Mouse (Mus musculus): ENCODE measurements around the gene Acads. TPM values are rescaled to one million over a fixed set of nuclear protein-coding genes. Genes with fewer than 3 reads are reported as not detected.
A peak's percentile ranks its signal among the peaks of the same experiment; 100 is the strongest.

The Acads gene
- polyA plus RNA-seq, 1 experiment from 2014 or later = 18.8 TPM

- DNase-seq (ENCODE audit: low spot score) (no peak), ATAC-seq (no peak)
- Histone ChIP-seq H3K27ac (ENCODE audit: low read depth, low read length) (no peak overlapping the region), H3K9me3 (replicated peaks; ENCODE audit: control insufficient read depth, low read length) (no peaks in the 10 kb centered on the region), H3K36me3 (ENCODE audit: control insufficient read depth, insufficient read depth, low read length) (peaks cover 60% of the 10 kb centered on the region), H3K4me1 (ENCODE audit: control insufficient read depth, insufficient read depth, low read length) (no peaks in the 10 kb centered on the region; the same call in none of the 2 replicates), H3K4me3 (ENCODE audit: low read depth, low read length) (no peak overlapping the region), H3K9ac (ENCODE audit: low read length) (no peak overlapping the region), H3K27me3 (replicated peaks; ENCODE audit: control insufficient read depth, insufficient read depth, low read length) (no peaks in the 10 kb centered on the region), H3K4me2 (ENCODE audit: low read length) (no peak overlapping the region)
- 90% methylated on average over 6 of the region's 6 CpGs for WGBS
These were observed 27.0 kb upstream of the Acads start for GRCm38 (mm10) chr5:115145976-115146746.

DNA sequence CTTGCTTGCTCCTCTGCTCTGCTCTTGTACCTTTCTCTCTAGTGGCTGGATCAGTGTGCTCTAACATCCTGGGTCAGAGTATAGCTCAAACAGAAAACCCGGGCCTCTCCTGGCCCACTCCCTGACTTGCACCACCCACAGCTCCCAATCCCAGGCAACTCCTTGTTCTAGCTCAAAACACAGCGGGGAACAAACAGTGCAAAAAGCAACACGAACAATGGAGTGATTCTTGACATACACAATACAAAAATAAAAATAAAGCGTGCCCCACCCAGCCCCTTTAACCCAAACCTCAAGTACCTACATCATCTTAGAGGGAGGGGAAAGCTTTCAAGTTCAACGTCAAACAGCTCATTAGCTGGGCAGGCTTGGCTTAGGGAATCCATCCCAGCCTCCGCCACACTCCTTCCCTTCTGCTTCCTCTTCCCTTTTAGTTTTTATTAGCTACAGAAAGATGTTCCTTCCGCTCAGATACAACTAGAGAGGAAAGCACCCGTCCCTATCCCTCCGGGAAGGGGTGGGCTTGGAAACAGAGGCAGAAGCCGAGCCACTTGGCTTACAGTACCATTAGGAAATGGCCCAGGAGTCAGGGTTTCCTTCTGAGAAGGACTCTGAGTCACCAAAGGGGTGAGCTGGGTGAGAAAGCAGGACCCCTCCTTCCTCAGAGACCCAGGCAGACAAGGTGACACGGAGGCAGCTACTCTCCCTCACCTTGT is 26.3 kb upstream of the Acads start:
- peaks cover 53% of the 10 kb centered on the region for H3K36me3 ChIP-seq (ENCODE audit: control insufficient read depth, insufficient read depth, low read length)
- WGBS = 74% methylated on average over 11 of the region's 11 CpGs
- no peaks in the 10 kb centered on the region; the same call in none of the 2 replicates for H3K4me1 ChIP-seq (ENCODE audit: control insufficient read depth, insufficient read depth, low read length)
- no peaks in the 10 kb centered on the region for H3K27me3 ChIP-seq (replicated peaks; ENCODE audit: control insufficient read depth, insufficient read depth, low read length)
- no peaks in the 10 kb centered on the region for H3K9me3 ChIP-seq (replicated peaks; ENCODE audit: control insufficient read depth, low read length)
- ATAC-seq (no peak), DNase-seq (ENCODE audit: low spot score) (no peak)
- H3K4me3 ChIP-seq (ENCODE audit: low read depth, low read length) = no peak overlapping the region
- no peak overlapping the region for H3K9ac ChIP-seq (ENCODE audit: low read length)
- no peak overlapping the region for H3K27ac ChIP-seq (ENCODE audit: low read depth, low read length)
- no peak overlapping the region for H3K4me2 ChIP-seq (ENCODE audit: low read length)

- H3K36me3 ChIP-seq (ENCODE audit: control insufficient read depth, insufficient read depth, low read length) = peaks cover 44% of the 10 kb centered on the region
- H3K9ac ChIP-seq (ENCODE audit: low read length) = no peak overlapping the region
- ATAC-seq = no peak
- no peak overlapping the region for H3K4me2 ChIP-seq (ENCODE audit: low read length)
- H3K4me3 ChIP-seq (ENCODE audit: low read depth, low read length) = no peak overlapping the region
- 72% methylated on average over 6 of the region's 6 CpGs for WGBS
- no peak for DNase-seq (ENCODE audit: low spot score)
- H3K9me3 ChIP-seq (replicated peaks; ENCODE audit: control insufficient read depth, low read length) = no peaks in the 10 kb centered on the region
- no peak overlapping the region for H3K27ac ChIP-seq (ENCODE audit: low read depth, low read length)
- no peaks in the 10 kb centered on the region; the same call in none of the 2 replicates for H3K4me1 ChIP-seq (ENCODE audit: control insufficient read depth, insufficient read depth, low read length)
- no peaks in the 10 kb centered on the region for H3K27me3 ChIP-seq (replicated peaks; ENCODE audit: control insufficient read depth, insufficient read depth, low read length)
These were observed 25.3 kb upstream of the Acads start for GRCm38 (mm10) chr5:115144471-115144870.

DNA sequence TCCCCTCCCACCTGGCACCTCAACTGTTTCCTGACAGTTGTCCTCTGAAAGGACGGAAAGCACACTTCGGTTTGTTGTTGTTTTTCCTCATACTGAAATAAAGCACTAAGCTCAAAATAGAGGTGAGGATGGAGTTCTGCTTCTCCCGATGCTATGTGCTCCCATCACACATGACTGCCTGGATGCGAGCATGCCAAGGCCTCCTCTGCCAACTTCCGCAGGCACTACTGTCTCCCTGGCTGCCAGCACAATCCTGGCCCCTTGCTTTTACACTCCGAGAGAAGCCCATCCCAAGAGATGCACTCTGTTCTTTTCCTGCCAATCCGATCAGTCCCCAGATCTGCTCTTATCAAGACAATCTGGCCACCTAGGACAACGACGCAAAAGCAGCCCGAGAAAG is 24.4 kb upstream of the Acads start:
- Histone ChIP-seq H3K4me1 (ENCODE audit: control insufficient read depth, insufficient read depth, low read length) (no peaks in the 10 kb centered on the region; the same call in none of the 2 replicates), H3K4me3 (ENCODE audit: low read depth, low read length) (no peak overlapping the region), H3K4me2 (ENCODE audit: low read length) (no peak overlapping the region), H3K27ac (ENCODE audit: low read depth, low read length) (no peak overlapping the region), H3K9me3 (replicated peaks; ENCODE audit: control insufficient read depth, low read length) (no peaks in the 10 kb centered on the region), H3K36me3 (ENCODE audit: control insufficient read depth, insufficient read depth, low read length) (peaks cover 37% of the 10 kb centered on the region), H3K27me3 (replicated peaks; ENCODE audit: control insufficient read depth, insufficient read depth, low read length) (no peaks in the 10 kb centered on the region), H3K9ac (ENCODE audit: low read length) (peak overlapping the region; percentile 9; the same call in 1 of the 2 replicates)
- ATAC-seq (peak; percentile 58; the same call in 1 of the 2 replicates), DNase-seq (ENCODE audit: low spot score) (peak; percentile 72)
- WGBS = 70% methylated on average over 10 of the region's 10 CpGs

DNA sequence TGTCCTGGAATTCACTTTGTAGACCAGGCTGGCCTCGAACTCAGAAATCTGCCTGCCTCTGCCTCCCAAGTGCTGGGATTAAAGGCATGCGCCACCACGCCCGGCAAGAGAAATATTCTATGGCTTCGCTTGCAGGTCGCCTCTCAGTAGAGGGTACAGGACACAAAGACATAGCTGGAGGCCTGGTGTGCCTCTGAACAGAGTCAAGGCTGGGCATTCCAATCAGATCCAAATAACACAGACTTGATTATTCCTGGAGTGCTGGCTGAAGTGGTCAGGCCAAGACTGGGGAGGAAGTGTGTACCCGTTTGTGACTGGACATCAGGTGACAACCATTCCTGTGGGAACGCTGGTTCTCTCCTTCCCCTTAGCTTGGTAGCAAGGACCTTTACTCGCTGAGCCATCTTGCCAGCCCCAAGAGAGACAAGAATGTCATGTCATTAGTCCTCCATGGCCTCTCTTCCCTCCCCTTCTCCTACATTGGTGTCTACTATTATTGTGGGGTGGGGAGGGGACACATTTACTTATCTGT is 23.1 kb upstream of the Acads start:
- 91% methylated on average over 9 of the region's 9 CpGs for WGBS
- no peaks in the 10 kb centered on the region; the same call in none of the 2 replicates for H3K4me1 ChIP-seq (ENCODE audit: control insufficient read depth, insufficient read depth, low read length)
- no peak overlapping the region for H3K27ac ChIP-seq (ENCODE audit: low read depth, low read length)
- no peak overlapping the region for H3K4me3 ChIP-seq (ENCODE audit: low read depth, low read length)
- no peaks in the 10 kb centered on the region for H3K9me3 ChIP-seq (replicated peaks; ENCODE audit: control insufficient read depth, low read length)
- H3K27me3 ChIP-seq (replicated peaks; ENCODE audit: control insufficient read depth, insufficient read depth, low read length) = no peaks in the 10 kb centered on the region
- no peak for ATAC-seq
- H3K4me2 ChIP-seq (ENCODE audit: low read length) = no peak overlapping the region
- peaks cover 24% of the 10 kb centered on the region for H3K36me3 ChIP-seq (ENCODE audit: control insufficient read depth, insufficient read depth, low read length)
- no peak overlapping the region for H3K9ac ChIP-seq (ENCODE audit: low read length)
- DNase-seq (ENCODE audit: low spot score) = no peak

DNA sequence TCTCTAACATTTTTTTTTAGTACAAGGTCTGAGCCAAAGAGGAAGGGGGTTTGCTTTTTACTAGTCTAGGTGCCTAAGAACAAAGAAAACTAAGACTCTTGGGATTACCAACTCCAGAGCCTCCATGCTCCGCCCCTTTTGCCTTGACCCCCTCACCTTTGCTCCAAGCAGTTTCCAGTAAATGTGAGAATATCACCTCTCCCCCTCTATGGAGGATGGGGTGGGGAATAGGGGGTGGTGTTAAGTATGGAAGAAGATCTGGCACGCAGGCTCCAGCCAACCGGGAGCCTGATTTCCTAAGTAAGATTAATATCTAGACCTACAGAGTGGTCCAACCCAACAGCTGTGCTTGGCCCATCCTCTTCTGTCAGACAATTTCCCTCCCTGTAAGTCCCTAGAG is 21.6 kb upstream of the Acads start:
- ATAC-seq = no peak
- H3K4me1 ChIP-seq (ENCODE audit: control insufficient read depth, insufficient read depth, low read length) = no peaks in the 10 kb centered on the region; the same call in none of the 2 replicates
- no peaks in the 10 kb centered on the region for H3K9me3 ChIP-seq (replicated peaks; ENCODE audit: control insufficient read depth, low read length)

DNA sequence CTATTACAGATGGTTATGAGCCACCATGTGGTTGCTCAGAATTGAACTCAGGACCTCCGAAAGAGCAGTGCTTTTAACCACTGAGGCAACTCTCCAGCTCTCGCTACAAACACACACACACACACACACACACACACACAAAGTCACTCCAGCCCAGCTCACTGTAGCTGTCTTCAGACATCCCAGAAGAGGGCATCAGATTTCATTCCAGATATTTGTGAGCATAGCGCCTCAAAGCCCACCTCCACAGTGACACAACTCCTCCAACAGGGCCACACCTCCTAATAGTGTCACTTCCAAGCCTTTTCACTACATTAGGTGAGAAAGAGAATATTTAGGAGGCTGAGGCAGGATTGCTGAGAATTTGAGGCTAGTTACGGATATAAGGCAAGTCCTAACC is 20.0 kb upstream of the Acads start:
- Histone ChIP-seq H3K4me3 (ENCODE audit: low read depth, low read length) (no peak overlapping the region), H3K4me2 (ENCODE audit: low read length) (no peak overlapping the region), H3K9ac (ENCODE audit: low read length) (no peak overlapping the region), H3K27me3 (replicated peaks; ENCODE audit: control insufficient read depth, insufficient read depth, low read length) (no peaks in the 10 kb centered on the region), H3K9me3 (replicated peaks; ENCODE audit: control insufficient read depth, low read length) (no peaks in the 10 kb centered on the region), H3K36me3 (ENCODE audit: control insufficient read depth, insufficient read depth, low read length) (0 out of 2 replicates have a peak, but pooled peaks cover 2% of the 10 kb centered on the region), H3K27ac (ENCODE audit: low read depth, low read length) (no peak overlapping the region), H3K4me1 (ENCODE audit: control insufficient read depth, insufficient read depth, low read length) (no peaks in the 10 kb centered on the region; the same call in none of the 2 replicates)
- 74% methylated on average over 4 of the region's 4 CpGs for WGBS
- no peak for DNase-seq (ENCODE audit: low spot score)
- ATAC-seq = no peak

More for the DNA sequence above, 21.6 kb upstream of the Acads start:
- WGBS = 79% methylated on average over 3 of the region's 3 CpGs
- H3K4me2 ChIP-seq (ENCODE audit: low read length) = no peak overlapping the region
- H3K4me3 ChIP-seq (ENCODE audit: low read depth, low read length) = no peak overlapping the region
- DNase-seq (ENCODE audit: low spot score) = no peak
- H3K36me3 ChIP-seq (ENCODE audit: control insufficient read depth, insufficient read depth, low read length) = peaks cover 9% of the 10 kb centered on the region; the same call in 1 of the 2 replicates
- no peaks in the 10 kb centered on the region for H3K27me3 ChIP-seq (replicated peaks; ENCODE audit: control insufficient read depth, insufficient read depth, low read length)
- no peak overlapping the region for H3K9ac ChIP-seq (ENCODE audit: low read length)
- H3K27ac ChIP-seq (ENCODE audit: low read depth, low read length) = no peak overlapping the region

DNA sequence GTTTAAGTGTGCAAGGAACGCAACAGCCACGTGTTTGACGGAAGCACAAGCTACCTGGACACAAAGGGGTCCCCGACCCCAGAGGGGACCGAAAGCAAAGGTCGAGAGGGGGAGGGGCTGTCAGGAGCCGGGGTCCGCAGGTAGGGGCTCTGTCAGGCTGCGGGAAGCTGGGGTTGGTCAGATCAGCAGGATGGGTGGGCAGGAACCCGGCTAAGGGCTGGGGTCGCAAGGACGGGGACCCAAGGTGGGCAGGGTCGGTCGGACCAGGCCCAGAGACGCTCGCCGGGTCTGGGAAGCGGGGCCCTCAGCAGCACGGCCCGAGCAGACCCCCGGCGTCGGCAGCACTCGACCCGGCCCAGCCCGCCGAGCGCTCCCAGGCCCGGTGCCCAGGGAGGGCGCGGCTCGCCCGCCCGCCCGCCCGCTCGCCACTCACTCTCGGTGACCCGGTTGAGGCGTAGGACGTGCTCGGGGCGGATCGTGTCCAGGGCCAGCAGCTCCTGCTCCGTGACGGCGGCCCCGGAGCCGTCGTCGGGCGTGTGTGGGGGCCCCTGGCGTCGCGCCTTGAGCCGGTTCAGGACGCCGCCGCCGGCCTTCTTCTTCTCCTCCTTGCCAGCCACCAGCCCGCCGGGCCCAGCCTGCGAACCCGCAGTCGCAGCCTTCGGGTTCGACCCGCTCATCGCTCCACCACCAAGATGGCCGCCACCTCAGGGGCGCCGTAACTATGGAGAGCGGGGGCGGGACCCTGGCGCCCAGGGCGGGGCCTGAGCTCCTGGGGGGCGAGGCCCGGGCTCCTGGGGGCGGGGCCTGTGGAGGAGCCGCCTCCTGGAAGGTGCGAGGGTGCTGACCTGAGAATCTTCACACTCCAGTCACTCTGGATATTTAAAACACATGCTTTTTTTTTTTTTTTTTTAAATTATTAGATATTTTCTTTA is 15.4 kb upstream of the Acads start, which contains the start of gene Unc119b:
Gene Unc119b, minus strand, starts transcription at position 742 of the 932 bp plus-strand sequence.
- Histone ChIP-seq H3K9ac (ENCODE audit: low read length) (peak within 1 kb of the TSS; percentile 89), H3K4me1 (ENCODE audit: control insufficient read depth, insufficient read depth, low read length) (peaks cover 8% of the 10 kb centered on the region), H3K36me3 (ENCODE audit: control insufficient read depth, insufficient read depth, low read length) (peaks cover 9% of the 10 kb centered on the region), H3K9me3 (replicated peaks; ENCODE audit: control insufficient read depth, low read length) (no peaks in the 10 kb centered on the region), H3K4me2 (ENCODE audit: low read length) (peak within 1 kb of the TSS; percentile 90), H3K27ac (ENCODE audit: low read depth, low read length) (peak within 1 kb of the TSS; percentile 33; the same call in 1 of the 2 replicates), H3K4me3 (ENCODE audit: low read depth, low read length) (peak within 1 kb of the TSS; percentile 88), H3K27me3 (replicated peaks; ENCODE audit: control insufficient read depth, insufficient read depth, low read length) (no peaks in the 10 kb centered on the region)
- peak; percentile 89 for DNase-seq (ENCODE audit: low spot score)
- under 1% methylated on average over 51 of the region's 81 CpGs for WGBS
- peak; percentile 95 for ATAC-seq

Data from forebrain, embryonic 14.5 days (tissue).